Mouse (Mus musculus): ENCODE results near the gene Mboat7.
"Not testable (repeated sequence)": the region's sequence is repeated elsewhere in the genome, so short reads cannot be mapped to it uniquely, and the experiment has no call there.

Gene Mboat7

DNA sequence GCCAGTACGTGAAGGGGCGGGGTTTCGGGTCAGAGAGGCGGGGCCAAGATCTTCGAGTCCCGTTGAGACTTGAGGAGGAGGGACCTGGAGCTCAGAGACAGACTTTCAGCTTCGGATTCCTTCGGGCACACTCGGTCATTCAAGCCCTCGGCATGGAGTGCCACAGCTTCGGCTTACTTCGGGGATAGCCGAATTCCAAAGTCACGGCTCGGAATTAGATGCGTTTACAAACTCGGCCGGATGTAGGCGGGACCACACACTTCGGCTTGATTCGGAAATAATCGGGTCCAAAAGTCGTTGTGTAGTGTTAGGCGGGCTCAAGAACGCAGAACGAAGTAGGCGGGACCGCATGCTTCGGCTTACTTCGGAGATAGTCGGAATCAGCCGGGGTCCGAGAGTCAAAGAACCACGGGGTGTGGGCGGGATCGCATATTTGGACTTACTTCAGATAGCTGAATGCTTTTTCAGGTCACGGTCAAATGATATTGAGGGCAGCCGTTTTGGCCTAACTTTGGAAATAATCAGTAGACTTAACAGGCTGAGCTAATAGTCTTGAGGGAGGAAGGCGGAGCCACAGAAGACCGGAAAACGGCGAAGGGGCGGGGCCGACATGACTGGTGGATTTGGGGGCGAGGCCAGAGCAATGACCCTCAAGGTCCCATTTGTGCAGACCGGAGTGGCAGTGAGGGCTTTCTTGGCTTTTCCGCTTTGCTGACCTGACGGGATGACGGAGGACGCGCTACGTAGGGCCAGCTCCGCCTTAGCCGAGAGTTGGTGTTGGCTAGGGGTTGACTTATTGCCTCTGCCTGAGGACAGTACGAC, at the start of gene Mboat7:
Gene Mboat7, minus strand, starts transcription at position 537 of the 822 bp plus-strand sequence.
- peak; percentile 98 for DNase-seq

DNA sequence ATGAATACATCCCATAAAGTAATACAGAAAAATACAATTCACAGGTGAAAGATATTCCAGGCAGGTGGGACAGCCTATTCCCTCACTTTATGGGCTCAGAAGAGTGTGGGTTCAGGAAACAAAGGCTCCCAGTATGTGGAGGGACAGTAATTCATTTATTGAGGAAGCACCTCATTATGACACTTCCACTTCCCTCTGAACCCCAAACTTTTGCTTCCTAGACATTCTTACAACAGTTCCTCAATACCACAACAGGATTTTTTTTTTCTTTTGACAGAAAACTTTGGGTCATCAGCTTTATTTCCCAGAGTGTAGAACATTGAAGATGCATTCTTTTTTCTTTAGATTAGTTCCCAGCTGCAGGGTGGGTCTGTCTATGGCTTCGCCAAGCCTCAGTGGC, 39.4 kb upstream of the Mboat7 start:
- not testable (repeated sequence) for DNase-seq

DNA sequence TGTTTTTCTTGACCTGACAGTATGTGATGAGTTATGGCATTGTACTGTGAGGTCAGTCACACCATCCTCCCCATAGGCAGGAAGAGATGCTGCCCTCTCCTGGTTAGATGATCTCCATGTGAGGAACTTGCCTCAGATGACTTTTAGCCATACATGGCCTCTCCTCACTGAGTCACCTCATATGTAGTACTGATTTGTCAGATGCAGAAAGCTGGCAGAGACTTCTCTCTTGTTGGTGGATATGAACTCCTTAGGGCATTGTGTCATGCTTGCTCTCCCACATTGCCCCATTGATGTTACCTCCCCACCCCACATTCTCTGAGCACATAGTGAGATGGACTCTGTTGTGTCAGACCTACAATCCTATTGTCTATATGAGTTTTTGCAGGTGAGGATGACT, 32.1 kb upstream of the Mboat7 start:
- not testable (repeated sequence) for DNase-seq

DNA sequence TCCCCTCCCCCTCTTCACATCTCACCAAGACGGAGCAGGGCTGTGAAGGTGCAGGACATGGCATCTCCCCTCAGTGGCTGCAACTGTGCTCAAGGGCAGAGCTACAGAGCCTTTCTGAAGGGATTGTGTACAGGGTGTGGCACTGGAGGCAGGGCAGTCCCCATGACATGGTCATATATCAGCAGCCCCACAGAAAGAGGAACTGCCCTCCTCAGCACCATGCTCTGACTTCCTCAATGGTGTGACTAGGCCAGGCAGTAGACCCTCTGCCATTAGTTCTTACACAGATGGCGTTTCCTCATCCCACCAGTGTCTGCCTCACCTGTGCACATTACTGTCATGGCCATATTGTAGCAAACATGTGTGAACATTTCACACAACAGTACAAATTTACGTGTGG, 26.9 kb upstream of the Mboat7 start, which contains the start of gene Pirb:
Gene Pirb, minus strand, starts transcription at position 124 of the 400 bp plus-strand sequence.
- not testable (repeated sequence) for DNase-seq

DNA sequence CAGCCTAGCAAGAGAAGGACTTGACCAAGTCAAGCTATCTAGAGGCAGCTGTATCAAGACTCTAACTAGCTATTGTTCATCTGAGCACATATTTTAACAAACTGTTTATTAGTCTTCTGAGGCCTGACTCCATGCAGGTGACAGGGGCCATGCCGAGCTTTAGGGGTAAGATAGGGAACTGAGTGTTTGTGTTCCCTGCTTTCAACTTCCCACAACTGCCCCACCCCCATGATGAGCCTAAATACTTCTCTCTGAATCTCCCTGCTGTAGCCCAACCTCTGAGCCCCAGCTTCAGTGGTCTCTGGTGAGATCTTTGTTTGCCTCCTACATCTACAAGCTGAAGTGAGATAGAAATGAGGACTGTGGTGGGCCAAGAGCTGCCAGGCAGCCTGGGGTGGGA, 21.9 kb upstream of the Mboat7 start:
- DNase-seq = no peak

DNA sequence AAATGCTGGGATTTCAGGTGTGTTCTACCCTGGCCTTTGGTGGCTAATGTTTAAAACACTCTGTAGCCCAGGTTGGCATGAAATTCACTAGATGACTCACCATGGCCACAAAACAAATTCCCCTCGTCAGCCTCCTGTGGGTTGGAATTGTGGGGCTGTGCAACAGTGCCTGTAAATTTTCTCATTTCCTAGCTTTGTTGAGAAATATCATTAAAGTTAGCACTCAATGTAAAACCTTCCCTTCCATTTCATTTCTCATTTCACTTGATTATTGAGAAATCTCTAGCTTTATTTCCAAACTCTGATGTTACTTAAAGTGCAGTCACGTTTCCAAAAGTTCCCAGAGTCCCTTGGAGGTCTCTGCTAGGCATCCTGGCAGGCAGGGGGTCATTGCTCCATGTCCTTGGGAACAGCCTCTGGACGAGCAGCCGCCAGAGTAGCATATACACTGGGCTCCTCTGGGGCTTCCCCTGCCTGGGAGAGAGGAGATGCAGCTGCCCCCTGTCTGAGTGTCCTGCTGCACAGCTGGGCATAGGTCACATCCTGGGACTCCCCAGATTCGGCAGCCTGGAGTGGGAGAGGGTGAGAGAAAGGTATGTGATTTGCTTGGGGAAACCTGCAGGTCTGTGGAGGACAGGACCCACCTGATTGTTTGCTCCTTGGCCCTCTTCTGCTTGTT, 19.1 kb upstream of the Mboat7 start:
- DNase-seq = peak in 1 of 2 experiments; percentile 53

DNA sequence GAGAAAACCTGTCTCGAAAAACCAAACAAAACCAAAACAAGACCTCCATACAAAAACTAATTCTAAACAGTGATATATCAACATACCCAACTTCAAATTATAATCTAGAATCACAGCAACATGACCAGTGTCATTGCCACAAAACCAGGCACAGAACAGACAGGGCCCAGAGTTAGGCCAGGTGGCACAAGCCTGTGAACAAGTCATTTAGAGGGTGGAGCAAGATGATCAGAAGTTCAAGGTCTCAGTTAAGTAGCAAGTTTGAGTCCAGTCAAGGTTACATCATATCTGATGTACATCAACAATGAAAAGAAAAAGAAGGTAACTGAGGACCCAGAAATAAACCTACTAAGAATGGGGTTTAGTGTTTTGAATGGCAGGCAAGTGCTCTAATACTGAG, 15.7 kb upstream of the Mboat7 start:
- DNase-seq = no peak

DNA sequence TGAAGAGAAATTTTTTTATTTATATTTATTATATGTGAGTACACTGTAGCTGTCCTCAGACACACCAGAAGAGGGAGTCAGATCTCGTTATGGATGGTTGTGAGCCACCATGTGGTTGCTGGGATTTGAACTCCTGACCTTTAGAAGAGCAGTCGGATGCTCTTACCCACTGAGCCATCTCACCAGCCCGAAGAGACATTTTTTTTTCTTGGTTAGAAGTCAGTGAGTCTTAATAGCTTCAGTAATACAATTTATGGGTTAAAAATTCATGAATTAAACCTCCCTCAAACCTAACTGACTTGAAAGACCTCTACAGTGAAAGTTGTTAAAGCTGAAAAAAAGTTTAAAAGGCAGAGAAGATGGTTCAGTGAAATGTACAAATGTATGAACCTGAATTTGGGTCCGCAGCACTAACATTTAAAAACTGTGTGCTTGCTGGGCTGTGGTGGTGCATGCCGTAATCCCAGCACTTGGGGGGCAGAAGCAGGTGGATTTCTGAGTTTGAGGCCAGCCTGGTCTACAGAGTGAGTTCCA, 15.2 kb upstream of the Mboat7 start:
- not testable (repeated sequence) for DNase-seq

DNA sequence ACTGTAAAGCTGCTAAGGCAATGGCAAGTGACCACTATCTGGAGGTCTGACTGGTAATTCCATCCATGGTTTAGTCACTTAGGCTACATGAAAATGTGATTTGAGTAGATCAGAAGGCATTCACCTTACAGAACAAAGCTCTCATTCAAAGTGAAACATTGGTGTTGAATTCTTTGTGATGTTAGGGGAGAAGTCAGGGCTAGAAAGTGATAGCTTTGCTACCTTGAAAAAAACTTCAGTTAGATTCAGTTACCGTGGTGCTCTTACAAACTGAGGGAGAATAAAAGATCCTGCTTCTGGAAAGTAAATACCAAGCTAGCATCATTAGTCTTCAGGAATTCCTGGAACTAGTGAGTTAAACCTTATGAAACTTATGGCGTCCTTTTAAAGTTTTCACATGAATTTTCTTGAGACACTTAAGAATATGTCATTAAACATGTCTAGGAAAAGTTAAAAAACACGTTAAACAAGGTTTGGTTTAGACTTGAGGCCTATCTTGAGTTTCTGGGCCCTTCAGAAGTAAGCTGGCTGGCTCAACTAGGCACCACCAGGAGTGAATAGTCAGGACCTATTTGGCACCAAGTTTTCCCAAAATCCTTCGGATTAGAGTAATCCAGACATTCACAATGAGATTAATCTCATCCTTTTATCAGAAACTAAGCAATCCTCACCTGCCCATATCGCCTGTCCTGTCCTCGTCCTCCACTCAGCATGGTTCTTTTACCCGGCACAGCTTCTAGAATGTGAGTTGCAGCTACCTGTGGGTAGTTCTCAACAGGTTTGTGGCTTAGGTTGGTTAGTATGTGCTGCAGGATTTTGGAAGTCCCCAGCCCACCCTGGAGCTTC, 14.5 kb upstream of the Mboat7 start:
- no peak for DNase-seq

DNA sequence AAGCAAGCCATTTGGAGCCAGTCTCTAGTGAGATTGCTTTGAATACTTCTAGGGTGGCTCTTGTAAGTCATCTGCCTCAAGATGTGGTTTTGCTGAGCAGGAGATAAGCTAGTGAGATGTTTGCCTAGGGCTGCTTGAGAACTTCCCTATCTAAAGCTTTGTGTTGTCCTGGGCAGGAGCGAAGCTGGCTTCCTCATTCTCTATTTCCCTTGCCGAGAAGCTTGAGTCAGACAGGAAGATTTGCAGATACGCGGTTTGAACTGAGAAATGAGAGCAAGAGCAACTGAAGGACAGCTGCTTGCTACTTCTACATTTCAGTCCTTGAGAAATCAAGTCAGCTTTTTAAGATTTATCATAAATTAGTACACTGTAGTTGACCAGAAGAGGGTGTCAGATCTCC, 13.7 kb upstream of the Mboat7 start:
- peak in 1 of 2 experiments; percentile 46 for DNase-seq

DNA sequence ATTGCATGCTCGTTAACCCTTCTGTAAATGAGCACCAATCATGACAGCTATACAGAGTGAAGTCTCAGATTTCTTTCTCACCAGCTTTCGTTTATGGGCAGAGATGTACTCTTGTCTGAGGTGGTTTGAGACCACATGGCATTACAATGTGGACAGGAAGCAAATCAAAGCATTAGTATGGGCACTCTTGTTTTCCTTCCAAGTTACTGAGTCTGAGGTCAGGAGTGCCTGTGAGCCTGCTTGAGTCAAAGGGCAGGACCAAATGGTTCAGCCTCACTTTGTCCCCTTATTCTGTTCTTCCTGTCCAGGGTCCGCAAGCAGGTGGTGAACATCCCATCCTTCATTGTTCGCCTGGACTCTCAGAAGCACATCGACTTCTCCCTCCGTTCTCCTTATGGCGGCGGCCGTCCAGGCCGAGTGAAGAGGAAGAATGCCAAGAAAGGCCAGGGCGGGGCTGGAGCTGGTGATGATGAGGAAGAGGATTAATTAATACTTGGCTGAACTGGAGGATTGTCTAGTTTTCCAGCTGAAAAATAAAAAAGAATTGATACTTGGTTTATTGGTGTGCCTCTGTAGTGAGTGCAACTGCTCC, 13.1 kb upstream of the Mboat7 start:
- DNase-seq = peak in 1 of 2 experiments; percentile 23

DNA sequence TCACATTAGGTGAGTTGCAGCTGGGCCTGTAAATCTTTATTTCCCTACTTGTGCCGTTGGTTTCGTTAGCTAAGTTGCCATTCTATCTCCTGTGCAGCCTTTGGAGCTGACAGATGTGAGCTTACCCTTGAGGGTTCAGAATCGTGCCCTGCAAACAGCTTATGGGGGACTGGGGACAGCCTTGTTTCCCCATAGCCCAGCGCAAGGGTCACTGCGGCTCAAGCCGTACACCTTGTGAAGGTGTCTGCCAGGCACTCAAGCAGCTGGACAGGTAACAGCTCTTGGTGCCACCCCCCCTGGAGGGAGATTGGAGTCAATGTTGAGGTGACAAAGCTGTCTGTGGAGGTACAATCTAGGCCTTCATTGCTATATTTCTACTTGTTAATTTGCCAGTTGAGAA, 12.6 kb upstream of the Mboat7 start:
- DNase-seq = no peak

DNA sequence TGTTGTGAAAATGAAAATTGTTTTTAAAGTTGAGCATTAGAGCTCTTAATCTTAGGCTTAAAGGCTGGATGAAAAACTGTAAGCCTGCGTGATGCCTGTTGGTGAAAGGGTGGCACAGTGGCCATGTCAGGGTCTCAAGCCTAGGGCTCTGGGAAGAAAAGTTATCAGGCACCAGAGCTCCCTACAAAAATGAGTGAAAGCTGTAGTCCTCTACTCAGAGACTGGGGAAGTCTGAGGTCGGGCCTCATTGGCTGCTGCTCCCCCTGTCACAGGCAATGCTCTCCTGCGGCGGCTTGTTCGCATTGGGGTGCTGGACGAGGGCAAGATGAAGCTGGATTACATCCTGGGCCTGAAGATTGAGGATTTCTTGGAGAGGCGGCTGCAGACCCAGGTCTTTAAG, 12.1 kb upstream of the Mboat7 start:
- DNase-seq = peak in 1 of 2 experiments; percentile 20

DNA sequence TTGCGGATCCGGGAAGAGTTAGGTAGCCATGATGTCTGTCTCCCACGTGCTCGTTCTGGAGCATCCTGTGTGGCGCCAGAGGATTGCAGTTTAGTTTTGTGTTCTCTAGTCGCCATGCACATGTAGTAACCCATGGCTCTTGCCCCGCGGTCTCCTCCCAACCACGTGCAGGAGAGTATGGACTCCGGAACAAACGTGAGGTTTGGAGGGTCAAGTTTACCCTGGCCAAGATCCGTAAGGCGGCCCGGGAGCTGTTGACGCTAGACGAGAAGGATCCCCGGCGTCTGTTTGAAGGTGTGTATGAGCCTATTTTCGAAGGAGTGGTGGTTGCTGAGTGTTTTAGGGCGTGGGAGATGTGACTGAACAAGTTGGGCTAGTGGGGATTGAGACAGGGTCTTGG, 11.2 kb upstream of the Mboat7 start:
- no peak for DNase-seq

DNA sequence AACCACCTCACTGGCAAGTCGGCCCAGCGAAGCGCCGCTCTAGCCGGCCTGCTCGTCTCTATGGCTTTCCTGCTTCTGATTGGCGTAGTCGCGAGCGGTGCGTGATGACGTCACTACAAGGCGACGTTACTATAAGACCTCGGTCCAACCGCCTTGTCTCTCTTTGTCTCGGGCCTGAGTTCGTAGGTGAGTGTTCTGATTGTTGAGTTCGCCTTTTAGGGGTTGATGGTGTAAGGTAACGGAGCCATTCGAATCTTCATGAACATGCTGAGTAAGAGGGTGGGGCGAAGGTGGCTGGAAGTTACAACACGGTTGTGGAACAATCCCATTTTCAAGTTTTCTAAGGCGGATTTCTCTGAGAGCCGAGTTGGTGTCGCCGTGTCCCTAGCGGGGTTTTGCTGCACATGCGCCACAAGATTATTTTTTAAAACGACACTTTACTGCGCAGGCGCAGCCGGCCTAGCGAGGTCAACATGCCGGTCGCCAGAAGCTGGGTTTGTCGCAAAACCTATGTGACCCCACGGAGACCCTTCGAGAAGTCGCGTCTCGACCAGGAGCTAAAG, 10.6 kb upstream of the Mboat7 start, which contains the start of gene Rps9:
Gene Rps9, plus strand, starts transcription at position 115 of the 563 bp plus-strand sequence.
- peak; percentile 96 to 97 for DNase-seq

DNA sequence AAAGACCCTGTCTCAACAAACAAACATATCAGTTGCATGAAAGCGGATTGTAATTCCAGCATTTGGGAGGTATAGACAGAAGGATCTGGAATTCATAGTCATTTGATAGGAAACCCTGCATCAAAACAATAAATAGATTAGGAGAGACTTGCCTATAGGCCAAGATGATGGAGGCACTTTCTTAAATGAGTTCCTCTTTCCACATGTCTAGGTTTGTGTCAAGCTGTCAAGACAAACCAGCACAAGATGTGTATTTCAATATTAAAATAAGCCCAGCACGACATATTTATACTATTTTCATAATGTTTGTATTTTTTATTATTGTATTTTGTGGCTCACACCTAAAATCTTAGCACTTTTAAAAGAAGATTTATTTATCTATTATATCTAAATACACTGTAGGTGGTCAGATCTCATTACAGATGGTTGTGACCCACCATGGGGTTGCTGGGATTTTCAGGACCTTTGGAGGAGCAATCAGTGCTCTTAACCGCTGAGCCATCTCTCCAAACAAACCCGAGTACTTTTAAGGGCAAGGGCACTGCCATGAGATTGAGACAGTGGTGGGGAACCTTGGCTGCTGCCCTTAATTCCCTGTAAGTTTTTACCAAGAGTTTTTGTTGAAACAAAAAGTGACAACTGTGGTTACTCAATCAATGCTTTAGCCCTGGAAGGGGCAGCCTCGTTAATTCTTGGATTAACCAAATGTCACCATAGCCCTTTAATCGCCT, 10.0 kb upstream of the Mboat7 start:
- no peak for DNase-seq

DNA sequence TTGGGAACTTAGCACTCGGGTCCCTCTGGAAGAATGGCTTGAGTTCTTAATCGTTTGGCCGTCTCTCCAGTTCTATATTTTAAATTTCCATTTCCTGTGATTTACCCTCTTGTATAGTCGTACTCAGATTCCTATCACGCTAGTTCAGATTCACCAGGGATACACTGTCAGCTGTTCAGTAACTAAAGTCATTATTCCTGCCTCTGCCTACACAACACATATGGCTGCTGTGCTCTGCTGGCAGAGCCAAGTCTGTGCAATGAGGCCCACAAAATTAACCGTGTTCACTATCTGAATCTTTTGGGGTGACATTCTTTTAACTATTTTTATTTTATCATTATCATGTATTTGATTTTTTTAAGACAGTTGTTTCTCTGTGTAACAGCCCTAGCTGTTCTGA, 5.1 kb upstream of the Mboat7 start:
- DNase-seq = no peak

DNA sequence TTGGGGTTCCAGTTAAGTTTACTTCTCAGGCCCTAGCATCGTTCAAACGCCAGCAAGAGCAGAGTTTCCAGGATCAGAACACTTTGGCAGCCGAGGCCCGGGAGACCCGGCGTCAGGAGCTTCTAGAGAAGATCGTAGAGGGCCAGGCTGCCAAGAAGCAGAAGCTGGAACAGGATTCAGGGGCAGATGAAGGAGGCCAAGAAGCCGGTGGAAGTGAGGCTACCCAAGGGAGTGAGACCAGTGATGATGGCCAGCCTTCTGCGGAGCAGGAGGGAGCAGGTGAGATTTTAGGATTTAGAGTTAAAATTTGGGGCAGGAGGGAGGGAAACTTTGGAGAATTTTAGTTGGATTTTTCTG, 1.6 kb upstream of the Mboat7 start:
- DNase-seq = not testable (repeated sequence)

DNA sequence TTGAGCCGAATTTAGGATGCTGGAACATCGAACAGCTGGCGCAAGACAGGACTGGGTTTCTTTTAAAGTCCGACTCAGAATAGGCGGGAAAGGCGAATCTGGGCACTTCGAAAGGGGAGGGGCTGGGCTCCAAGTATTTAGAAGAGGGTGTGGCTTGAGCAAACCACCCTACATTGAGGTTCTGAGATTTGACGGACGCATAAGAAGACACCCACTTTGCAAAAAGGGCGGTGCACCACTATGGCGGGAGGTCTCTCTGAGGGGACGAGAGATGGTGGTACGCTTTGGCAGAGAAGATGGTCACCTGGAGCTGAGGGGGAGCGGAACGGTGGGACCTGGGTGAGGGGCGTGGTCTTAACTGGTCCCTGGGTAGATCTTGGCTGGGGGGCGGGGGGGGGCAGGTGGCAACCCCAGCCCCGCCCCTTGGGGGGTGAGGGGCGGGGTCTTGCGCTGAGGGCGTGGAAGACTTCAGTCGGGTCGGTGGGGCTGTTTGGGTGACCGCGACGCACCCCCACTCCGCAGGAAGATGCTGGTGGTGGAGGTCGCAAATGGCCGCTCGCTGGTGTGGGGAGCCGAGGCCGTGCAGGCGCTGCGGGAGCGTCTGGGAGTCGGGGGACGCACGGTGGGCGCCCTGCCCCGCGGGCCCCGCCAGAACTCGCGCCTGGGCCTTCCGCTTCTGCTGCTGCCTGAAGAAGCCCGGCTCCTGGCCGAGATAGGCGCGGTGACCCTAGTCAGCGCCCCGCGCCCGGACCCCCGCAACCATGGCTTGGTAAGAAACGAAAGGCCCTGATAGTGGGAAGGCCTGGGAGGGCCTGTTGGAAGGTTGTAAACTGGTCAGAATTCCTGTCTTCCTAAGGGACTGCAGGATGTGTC, 989 bp upstream of the Mboat7 start:
- peak; percentile 84 to 87 for DNase-seq

DNA sequence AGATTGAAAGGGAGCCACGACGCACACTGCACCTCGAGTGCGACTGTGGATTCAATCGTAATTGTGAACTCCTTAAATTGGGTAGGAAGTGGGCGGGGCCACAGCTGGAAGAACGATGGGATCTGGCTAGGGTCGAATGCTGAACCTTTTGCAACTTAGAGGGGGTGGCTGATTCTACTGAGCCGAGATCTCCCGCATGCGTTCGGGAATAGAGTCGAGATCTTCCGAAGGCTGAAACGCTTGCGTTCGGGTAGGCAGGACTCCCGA, 419 bp upstream of the Mboat7 start:
- no peak for DNase-seq
